Mouse (Mus musculus): ENCODE data around the gene 1500011B03Rik. TPM values are rescaled to one million over a fixed set of nuclear protein-coding genes. Genes with fewer than 3 reads are reported as not detected.
"Not testable (repeated sequence)": the region's sequence is repeated elsewhere in the genome, so short reads cannot be mapped to it uniquely, and the experiment has no call there.

Gene 1500011B03Rik
- 100 to 1,000 TPM; 144 to 161 TPM for total RNA-seq (2021)
- long read RNA-seq, experiment 1, transcript 1500011B03Rik-203 (2 exons, 1,333 nt): major isoform, 56 of 84 reads
- long read RNA-seq, experiment 1, transcript 1500011B03Rik-201 (2 exons, 579 nt): minor isoform, 6 of 84 reads
- long read RNA-seq, experiment 1, transcript 1500011B03Rik-204 (2 exons, 444 nt): minor isoform, 7 of 84 reads
- long read RNA-seq, experiment 1, transcript 1500011B03Rik-205 (2 exons, 947 nt): minor isoform, 10 of 84 reads
- long read RNA-seq, experiment 1, partial matches to known transcripts: 0 of 84 reads
- long read RNA-seq, experiment 1, other reads (novel, unspliced or antisense): 5 of 84 reads
- long read RNA-seq, experiment 2, transcript 1500011B03Rik-203 (2 exons, 1,333 nt): major isoform, 38 of 53 reads
- long read RNA-seq, experiment 2, transcript 1500011B03Rik-205 (2 exons, 947 nt): minor isoform, 5 of 53 reads
- long read RNA-seq, experiment 2, partial matches to known transcripts: 0 of 53 reads
- long read RNA-seq, experiment 2, other reads (novel, unspliced or antisense): 3 of 53 reads

- peak; percentile 78 to 80 for DNase-seq (ENCODE audit: extremely low spot score in 1 of 2, low spot score in 2 of 2)
- intact Hi-C loops (cut with DNase I): no loop called here
- Histone ChIP-seq H3K27ac (peak within 1 kb of the TSS; percentile 77), H3K4me3 (peak within 1 kb of the TSS; percentile 55)
- no peak for TF ChIP-seq CTCF (IDR thresholded peaks at IDR 0.05)
Observed at GRCm38 (mm10) chr5:114822796-114823688, at the start of gene 1500011B03Rik. 1500011B03Rik (minus strand) TSS chr5:114823468.

- Histone ChIP-seq H3K4me3 (no peak overlapping the region), H3K27ac (no peak overlapping the region)
- no peak for DNase-seq (ENCODE audit: extremely low spot score in 1 of 2, low spot score in 2 of 2)
- intact Hi-C loops (cut with DNase I): no loop called here
- TF ChIP-seq CTCF (IDR thresholded peaks at IDR 0.05): no peak
Observed at GRCm38 (mm10) chr5:114865279-114865678, 42.0 kb upstream of the 1500011B03Rik start.

- no peak overlapping the region for H3K4me3 ChIP-seq
- intact Hi-C loops (cut with DNase I): no loop called here
- DNase-seq (ENCODE audit: extremely low spot score in 1 of 2, low spot score in 2 of 2): no peak
- no peak overlapping the region for H3K27ac ChIP-seq
- no peak for TF ChIP-seq CTCF (IDR thresholded peaks at IDR 0.05)
Observed at GRCm38 (mm10) chr5:114864813-114865212, 41.5 kb upstream of the 1500011B03Rik start.

- intact Hi-C loops (cut with DNase I): no loop called here
- no peak for DNase-seq (ENCODE audit: extremely low spot score in 1 of 2, low spot score in 2 of 2)
- Histone ChIP-seq H3K4me3 (no peak overlapping the region), H3K27ac (no peak overlapping the region)
- no peak for TF ChIP-seq CTCF (IDR thresholded peaks at IDR 0.05)
Observed at GRCm38 (mm10) chr5:114861730-114862129, 38.5 kb upstream of the 1500011B03Rik start.

- peak overlapping the region; percentile 21 for H3K4me3 ChIP-seq
- TF ChIP-seq CTCF (IDR thresholded peaks at IDR 0.05): peak; percentile 78
- peak; percentile 66 to 68 for DNase-seq (ENCODE audit: extremely low spot score in 1 of 2, low spot score in 2 of 2)
- H3K27ac ChIP-seq: no peak overlapping the region
- intact Hi-C loops (cut with DNase I): loop anchor here (2.0 to 5.0 kb wide), 2 partner anchors 34 to 157 kb away; no protein-coding TSS in a partner anchor
Observed at GRCm38 (mm10) chr5:114859253-114859652, 36.0 kb upstream of the 1500011B03Rik start.

- TF ChIP-seq CTCF (IDR thresholded peaks at IDR 0.05): no peak
- H3K4me3 ChIP-seq: peak within 1 kb of the TSS; percentile 21
- no peak within 1 kb of the TSS for H3K27ac ChIP-seq
- intact Hi-C loops (cut with DNase I): loop anchor here (2.0 to 5.0 kb wide), 2 partner anchors 34 to 156 kb away; no protein-coding TSS in a partner anchor
- DNase-seq (ENCODE audit: extremely low spot score in 1 of 2, low spot score in 2 of 2): no peak
Observed at GRCm38 (mm10) chr5:114858582-114858981, 35.3 kb upstream of the 1500011B03Rik start, which contains the start of gene Gm9936. Gm9936 (minus strand) TSS chr5:114858682.

- H3K27ac ChIP-seq; DNase-seq (ENCODE audit: extremely low spot score in 1 of 2, low spot score in 2 of 2); H3K4me3 ChIP-seq; intact Hi-C loops (cut with DNase I): not testable (repeated sequence)
Observed at GRCm38 (mm10) chr5:114853364-114853763, 30.1 kb upstream of the 1500011B03Rik start, which contains the start of gene 4930519G04Rik. 4930519G04Rik (plus strand) TSS chr5:114853664.

GRCm38 (mm10) chr5:114851565-114852236, 28.4 kb upstream of the 1500011B03Rik start:
- intact Hi-C loops (cut with DNase I): no loop called here
- no peak overlapping the region for H3K4me3 ChIP-seq
- TF ChIP-seq CTCF (IDR thresholded peaks at IDR 0.05): no peak
- no peak for DNase-seq (ENCODE audit: extremely low spot score in 1 of 2, low spot score in 2 of 2)
- no peak overlapping the region for H3K27ac ChIP-seq

- H3K4me3 ChIP-seq; H3K27ac ChIP-seq; DNase-seq (ENCODE audit: extremely low spot score in 1 of 2, low spot score in 2 of 2); intact Hi-C loops (cut with DNase I): not testable (repeated sequence)
Observed at GRCm38 (mm10) chr5:114844371-114844770, 21.1 kb upstream of the 1500011B03Rik start.

GRCm38 (mm10) chr5:114842674-114843073, 19.4 kb upstream of the 1500011B03Rik start:
- intact Hi-C loops (cut with DNase I): no loop called here

GRCm38 (mm10) chr5:114842155-114842554, 18.9 kb upstream of the 1500011B03Rik start:
- DNase-seq (ENCODE audit: extremely low spot score in 1 of 2, low spot score in 2 of 2); intact Hi-C loops (cut with DNase I); H3K27ac ChIP-seq; H3K4me3 ChIP-seq: not testable (repeated sequence)

More at GRCm38 (mm10) chr5:114842674-114843073, 19.4 kb upstream of the 1500011B03Rik start:
- no peak overlapping the region for H3K27ac ChIP-seq
- no peak for TF ChIP-seq CTCF (IDR thresholded peaks at IDR 0.05)
- DNase-seq (ENCODE audit: extremely low spot score in 1 of 2, low spot score in 2 of 2): no peak
- H3K4me3 ChIP-seq: no peak overlapping the region

- intact Hi-C loops (cut with DNase I); H3K4me3 ChIP-seq; DNase-seq (ENCODE audit: extremely low spot score in 1 of 2, low spot score in 2 of 2); H3K27ac ChIP-seq: not testable (repeated sequence)
Observed at GRCm38 (mm10) chr5:114840481-114840880, 17.2 kb upstream of the 1500011B03Rik start.

Data from left cerebral cortex, adult 2 months (tissue).